Comparison of ENCODE assay signal across 8 mouse cellular contexts in genomic region chr7:36697856-36698588, GRCm38 (mm10). TPM values are rescaled to one million over a fixed set of nuclear protein-coding genes. Genes with fewer than 3 reads are reported as not detected.
DNase-seq lines count a peak whose midpoint lies in the region; ATAC-seq and TF ChIP-seq lines count a peak whose summit lies in the region.

Tshz3 (plus strand) TSS chr7:36698118.

- peak within 1 kb of the TSS; percentile 80 for H3K9ac ChIP-seq in hindbrain, embryonic 15.5 days

- no peaks in the 10 kb centered on the region for H3K36me3 ChIP-seq in hindbrain, embryonic 15.5 days

- H3K4me1 ChIP-seq in hindbrain, embryonic 15.5 days (replicated peaks) = peaks cover 40% of the 10 kb centered on the region

- peak; percentile 77 for ATAC-seq in hindbrain, embryonic 15.5 days (ENCODE audit: low FRiP score, low read depth)
- ATAC-seq in erythroid progenitor cell, adult 5-6 weeks (replicated peaks; ENCODE audit: low FRiP score, poor library complexity, severe bottlenecking) = no peak

- H3K27me3 ChIP-seq in hindbrain, embryonic 15.5 days = peaks cover 7% of the 10 kb centered on the region

- peak within 1 kb of the TSS; percentile 91 for H3K27ac ChIP-seq in gastrocnemius, adult 2 months
- H3K27ac ChIP-seq in hindbrain, embryonic 15.5 days (replicated peaks) = peak within 1 kb of the TSS; percentile 92

- WGBS in hindbrain, embryonic 15.5 days = 0% methylated on average over 42 of the region's 88 CpGs

- H3K4me3 ChIP-seq in gastrocnemius, adult 2 months = peak within 1 kb of the TSS; percentile 79
- H3K4me3 ChIP-seq in hindbrain, embryonic 15.5 days = peak within 1 kb of the TSS; percentile 87

- TF ChIP-seq CTCF in gastrocnemius, adult 2 months (IDR thresholded peaks at IDR 0.05) = no peak

- intact Hi-C loops in gastrocnemius, adult 2 months (cut with DNase I) = loop anchor here (5.0 to 10.0 kb wide), 3 partner anchors 84 to 1053 kb away; partner anchors contain the start of gene Pdcd5

- H3K9me3 ChIP-seq in hindbrain, embryonic 15.5 days = no peaks in the 10 kb centered on the region

- H3K4me2 ChIP-seq in hindbrain, embryonic 15.5 days = peak within 1 kb of the TSS; percentile 97

- DNase-seq in ZHBTc4 (ENCODE audit: low read depth, low spot score) = peak; percentile 79
- DNase-seq in cerebellum, adult 8-10 months = peak; percentile 65
- peak; percentile 89 for DNase-seq in gastrocnemius, adult 2 months
- no peak for DNase-seq in left cerebral cortex, adult 8-10 months (ENCODE audit: low spot score in 2 of 2)
- peak; percentile 63 for DNase-seq in lung, postnatal 25 days (ENCODE audit: low spot score)
- peak; percentile 85 to 87 for DNase-seq in right cerebral cortex, postnatal 10 days (ENCODE audit: low spot score in 2 of 2)

RNA-seq across cellular contexts. Expression of gene Tshz3, which starts in this region (rescaled TPM):
- 1 to 10 TPM; 2.9 to 3.1 TPM for total RNA-seq in gastrocnemius, adult 2 months (2021)
- polyA plus RNA-seq in hindbrain, embryonic 15.5 days (2015; fragmentation: Nextera tagmentation; extraction: Ambion mirVana) = 27.4 and 35.8 TPM in 2 replicates
- 10 to 100 TPM; 43.1 to 48.9 (median 45.9) TPM for total RNA-seq in left cerebral cortex, adult 8-10 months (2022)
- 0.42 TPM in 1 of 2 replicates, not detected in the other for total RNA-seq in erythroid progenitor cell, adult 5-6 weeks (2015; ENCODE audit: low replicate concordance)
- total RNA-seq in erythroid progenitor cell, adult 5-6 weeks (2017; ENCODE audit: low replicate concordance) = not detected in 2 replicates

Comparison
In these comparisons a context has a peak if more than half of its experiments do, and no peak if none do; other contexts are left out.
1. RNA of gene Tshz3 (total RNA-seq): 43.1 to 48.9 TPM in left cerebral cortex, adult 8-10 months; 2.9 to 3.1 TPM in gastrocnemius, adult 2 months and 0.42 TPM in erythroid progenitor cell, adult 5-6 weeks; every median in the first group is over 10 times any median in the second.
2. DNase-seq: peak in ZHBTc4 (single experiment), cerebellum, adult 8-10 months (single experiment), gastrocnemius, adult 2 months (single experiment), lung, postnatal 25 days (single experiment) and right cerebral cortex, postnatal 10 days (2 of 2); none in left cerebral cortex, adult 8-10 months (0 of 2).